Mouse (Mus musculus) heart, postnatal 0 days (tissue): Measurements from ENCODE around the gene Hyls1. TPM values are rescaled to one million over a fixed set of nuclear protein-coding genes. Genes with fewer than 3 reads are reported as not detected.

Experiments used
- ATAC-seq: fragments of 200-750 bp; cut with Nextera tagmentation; 2 replicates; pipeline ENCODE4 v1.8.0; 2017; ENCODE audit warnings: low read depth, moderate number of reproducible peaks, moderate library complexity; ENCODE audit not compliant: insufficient read depth
- DNase-seq: peaks from one replicate; pipeline ENCODE4 v3.0.0-alpha.2; 2016; ENCODE audit warnings: low spot score
- H3K27ac ChIP-seq: fragments of 300-500 bp; sonication (generic); 2 replicates; pipeline ENCODE4 v1.5.1; 2014; ENCODE audit warnings: low read depth, mild to moderate bottlenecking
- H3K27me3 ChIP-seq: fragments of 300-500 bp; sonication (generic); 2 replicates; pipeline ENCODE4 v1.6.1; 2014; ENCODE audit warnings: low read length, mixed read lengths; ENCODE audit not compliant: control insufficient read depth, insufficient read depth
- H3K36me3 ChIP-seq: fragments of 300-500 bp; sonication (generic); replicated peaks from 2 replicates; pipeline ENCODE4 v1.6.1; 2014; ENCODE audit warnings: low read length, mixed read lengths; ENCODE audit not compliant: control insufficient read depth, insufficient read depth
- H3K4me1 ChIP-seq: fragments of 300-500 bp; sonication (generic); 2 replicates; pipeline ENCODE4 v1.6.1; 2014; ENCODE audit warnings: antibody characterized with exemption; ENCODE audit not compliant: control insufficient read depth, insufficient read depth
- H3K4me2 ChIP-seq: fragments of 300-500 bp; sonication (generic); 2 replicates; pipeline ENCODE4 v1.6.1; 2014; ENCODE audit warnings: low read depth, mild to moderate bottlenecking, low read length, moderate library complexity
- H3K4me3 ChIP-seq: fragments of 300-500 bp; sonication (generic); 2 replicates; pipeline ENCODE4 v1.5.1; 2014; ENCODE audit warnings: low read depth, low read length
- H3K9ac ChIP-seq: fragments of 300-500 bp; sonication (generic); replicated peaks from 2 replicates; pipeline ENCODE4 v1.6.1; 2014; ENCODE audit warnings: low read depth, low read length, mixed read lengths
- H3K9me3 ChIP-seq: fragments of 300-500 bp; sonication (generic); replicated peaks from 2 replicates; pipeline ENCODE4 v1.6.1; 2016; ENCODE audit warnings: low read length; ENCODE audit not compliant: control insufficient read depth
- CTCF ChIP-seq: IDR thresholded peaks from 2 replicates; pipeline ENCODE4 v1.5.1; 2016; ENCODE audit warnings: antibody characterized with exemption, control low read depth, low read depth
- EP300 ChIP-seq: IDR thresholded peaks from 2 replicates; pipeline ENCODE4 v1.6.1; 2016; ENCODE audit warnings: antibody characterized with exemption, low read depth
- WGBS: fragments of 180-500 bp; shearing (Covaris S2); extraction: QIAGEN DNeasy Blood & Tissue Kit; methylation state at CpG from one replicate; pipeline ENCODE4 v1.1.7; 2014; 5-methylcytosine and 5-hydroxymethylcytosine counted together
- polyA plus RNA-seq: library from polyadenylated mRNA; unstranded; fragments of >200 nt; fragmentation: Nextera tagmentation; extraction: Ambion mirVana; gene quantifications from 2 replicates; pipeline ENCODE4 v1.2.1, GENCODE M21; 2015
- total RNA-seq: library from RNA; depleted of rRNA; stranded (reverse); fragments of >200 nt; gene quantifications from 2 replicates; pipeline ENCODE4 v1.2.3, GENCODE M21; 2014; ENCODE audit warnings: low replicate concordance

The Hyls1 gene
- total and polyA plus RNA-seq, 2 experiments from 2014 or later: 2.9 to 7.2 TPM

GRCm38 (mm10) chr9:35535876-35536275 lies 34.3 kb downstream of the Hyls1 start:
- WGBS: 62% methylated on average over 4 of the region's 4 CpGs

DNA sequence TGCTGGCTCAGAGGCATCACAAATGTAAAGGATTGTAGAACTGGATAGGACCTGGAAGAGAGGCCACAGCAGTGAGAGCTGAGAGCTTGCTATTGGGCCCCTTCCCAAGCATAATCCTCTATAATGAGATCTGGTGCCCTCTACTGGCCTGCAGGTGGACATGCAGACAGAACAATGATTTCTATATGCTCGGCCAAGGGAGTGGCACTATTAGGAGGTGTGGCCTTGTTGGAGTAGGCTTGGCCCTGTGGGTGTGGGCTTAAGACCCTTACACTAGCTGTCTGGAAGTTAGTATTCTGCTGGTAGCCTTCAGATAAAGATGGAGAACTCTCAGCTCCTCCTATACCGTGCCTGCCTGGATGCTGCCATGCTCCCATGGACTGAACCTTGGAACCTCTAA lies 35.1 kb downstream of the Hyls1 start:
- TF ChIP-seq EP300: no peak
- peak; percentile 95 for TF ChIP-seq CTCF
- peak; percentile 77 for ATAC-seq
- no peaks in the 10 kb centered on the region for H3K27me3 ChIP-seq
- H3K27ac ChIP-seq: no peak overlapping the region
- 12% methylated on average over 2 of the region's 2 CpGs for WGBS
- H3K36me3 ChIP-seq: no peaks in the 10 kb centered on the region
- no peak overlapping the region for H3K9ac ChIP-seq
- H3K9me3 ChIP-seq: no peaks in the 10 kb centered on the region
- no peak overlapping the region for H3K4me2 ChIP-seq
- H3K4me3 ChIP-seq: no peak overlapping the region
- peak; percentile 80 for DNase-seq
- no peaks in the 10 kb centered on the region for H3K4me1 ChIP-seq

More at GRCm38 (mm10) chr9:35535876-35536275, 34.3 kb downstream of the Hyls1 start:
- Histone ChIP-seq H3K27ac (no peak overlapping the region), H3K4me2 (no peak overlapping the region), H3K36me3 (no peaks in the 10 kb centered on the region), H3K4me3 (no peak overlapping the region), H3K9ac (no peak overlapping the region), H3K4me1 (no peaks in the 10 kb centered on the region), H3K9me3 (no peaks in the 10 kb centered on the region), H3K27me3 (no peaks in the 10 kb centered on the region)
- DNase-seq (no peak), ATAC-seq (no peak)
- no peak for TF ChIP-seq CTCF
- TF ChIP-seq EP300: no peak

GRCm38 (mm10) chr9:35533266-35533665 lies 36.9 kb downstream of the Hyls1 start:
- Histone ChIP-seq H3K4me3 (no peak overlapping the region), H3K9me3 (no peaks in the 10 kb centered on the region), H3K27me3 (no peaks in the 10 kb centered on the region), H3K4me2 (no peak overlapping the region), H3K4me1 (no peaks in the 10 kb centered on the region), H3K27ac (no peak overlapping the region), H3K36me3 (no peaks in the 10 kb centered on the region), H3K9ac (no peak overlapping the region)
- DNase-seq (no peak), ATAC-seq (no peak)
- TF ChIP-seq EP300 (no peak), CTCF (no peak)
- 63% methylated on average over 9 of the region's 9 CpGs for WGBS

DNA sequence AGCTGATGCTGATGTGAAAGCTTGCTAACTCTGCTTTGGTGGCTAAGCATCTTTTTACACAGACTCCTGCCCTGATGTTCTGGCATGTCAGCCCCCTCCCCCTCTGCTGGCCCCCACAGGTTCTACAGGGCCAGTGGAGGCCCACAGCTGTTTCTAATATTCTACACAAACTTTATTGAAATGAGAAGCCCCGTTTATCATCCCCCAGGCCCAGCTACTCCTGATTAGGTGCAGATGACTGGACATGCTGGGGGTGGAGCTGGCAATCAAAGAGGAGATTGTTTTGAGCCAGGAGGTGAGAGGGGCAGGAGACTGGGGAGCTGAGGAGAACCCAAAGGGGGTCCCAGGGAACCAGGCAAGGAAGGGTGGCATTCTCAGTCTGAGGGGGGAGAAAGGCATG lies 40.4 kb downstream of the Hyls1 start:
- WGBS: 10% methylated on average over 1 of the region's 1 CpGs
- Histone ChIP-seq H3K27me3 (no peaks in the 10 kb centered on the region), H3K36me3 (no peaks in the 10 kb centered on the region), H3K9me3 (no peaks in the 10 kb centered on the region), H3K4me3 (no peak overlapping the region), H3K9ac (no peak overlapping the region), H3K27ac (no peak overlapping the region), H3K4me2 (no peak overlapping the region), H3K4me1 (no peaks in the 10 kb centered on the region)
- no peak for DNase-seq
- no peak for ATAC-seq
- no peak for TF ChIP-seq EP300
- no peak for TF ChIP-seq CTCF

- no peak for DNase-seq
- no peak overlapping the region for H3K9ac ChIP-seq
- WGBS: 51% methylated on average over 3 of the region's 3 CpGs
- TF ChIP-seq CTCF: no peak
- no peak for TF ChIP-seq EP300
- no peaks in the 10 kb centered on the region for H3K36me3 ChIP-seq
- H3K27ac ChIP-seq: no peak overlapping the region
- H3K4me1 ChIP-seq: no peaks in the 10 kb centered on the region
- no peaks in the 10 kb centered on the region for H3K9me3 ChIP-seq
- no peak overlapping the region for H3K4me2 ChIP-seq
- no peaks in the 10 kb centered on the region for H3K27me3 ChIP-seq
- ATAC-seq: no peak
- H3K4me3 ChIP-seq: no peak overlapping the region
Observed at GRCm38 (mm10) chr9:35529141-35529540, 41.1 kb downstream of the Hyls1 start.

- Histone ChIP-seq H3K27ac (0 out of 2 replicates have a peak overlapping the region, but pooled peaks have one; percentile 25), H3K4me2 (peak overlapping the region; percentile 30; the same call in 1 of the 2 replicates), H3K27me3 (no peaks in the 10 kb centered on the region), H3K9ac (no peak overlapping the region), H3K9me3 (no peaks in the 10 kb centered on the region), H3K36me3 (no peaks in the 10 kb centered on the region), H3K4me3 (no peak overlapping the region), H3K4me1 (peaks cover 5% of the 10 kb centered on the region; the same call in 1 of the 2 replicates)
- TF ChIP-seq EP300: no peak
- TF ChIP-seq CTCF: peak; percentile 96
- DNase-seq (peak; percentile 76), ATAC-seq (peak; percentile 74)
- 18% methylated on average over 7 of the region's 7 CpGs for WGBS
Observed at GRCm38 (mm10) chr9:35523941-35524411, 46.2 kb downstream of the Hyls1 start.
